Mouse (Mus musculus) midbrain, embryonic 11.5 days (tissue): ENCODE data around the gene Grrp1. TPM values are rescaled to one million over a fixed set of nuclear protein-coding genes. Genes with fewer than 3 reads are reported as not detected.

Experiments
- ATAC-seq: fragments of 200-750 bp; cut with Nextera tagmentation; 2 replicates; pipeline ENCODE4 v1.8.0; 2017; ENCODE audit warnings: moderate TSS enrichment, moderate library complexity; ENCODE audit not compliant: low FRiP score
- DNase-seq: peaks from one replicate; pipeline ENCODE4 v3.0.0; 2015; ENCODE audit warnings: low spot score; ENCODE audit errors: missing footprints
- H3K27ac ChIP-seq: fragments of 300-500 bp; sonication (generic); 2 replicates; pipeline ENCODE4 v1.5.1; 2014; ENCODE audit warnings: low read depth, low read length
- H3K27me3 ChIP-seq: fragments of 300-500 bp; sonication (generic); 2 replicates; pipeline ENCODE4 v1.6.1; 2014; ENCODE audit warnings: mild to moderate bottlenecking, low read length, moderate library complexity, mixed read lengths; ENCODE audit not compliant: control insufficient read depth, insufficient read depth
- H3K36me3 ChIP-seq: fragments of 300-500 bp; sonication (generic); 2 replicates; pipeline ENCODE4 v1.6.1; 2014; ENCODE audit warnings: mild to moderate bottlenecking, low read length, moderate library complexity, mixed read lengths; ENCODE audit not compliant: control insufficient read depth, insufficient read depth
- H3K4me1 ChIP-seq: fragments of 300-500 bp; sonication (generic); 2 replicates; pipeline ENCODE4 v1.6.1; 2014; ENCODE audit warnings: low read length; ENCODE audit not compliant: control insufficient read depth, insufficient read depth
- H3K4me2 ChIP-seq: fragments of 300-500 bp; sonication (generic); 2 replicates; pipeline ENCODE4 v1.6.1; 2014; ENCODE audit warnings: mild to moderate bottlenecking, moderate library complexity
- H3K4me3 ChIP-seq: fragments of 300-500 bp; sonication (generic); 2 replicates; pipeline ENCODE4 v1.5.1; 2014; ENCODE audit warnings: low read depth, low read length
- H3K9ac ChIP-seq: fragments of 300-500 bp; sonication (generic); 2 replicates; pipeline ENCODE4 v1.6.1; 2014; ENCODE audit warnings: low read length
- H3K9me3 ChIP-seq: fragments of 300-500 bp; sonication (generic); 2 replicates; pipeline ENCODE4 v1.6.1; 2016; ENCODE audit warnings: low read length; ENCODE audit not compliant: control insufficient read depth
- WGBS: fragments of 180-500 bp; shearing (Covaris S2); extraction: QIAGEN DNeasy Blood & Tissue Kit; methylation state at CpG from one replicate; pipeline ENCODE4 v1.1.7; 2014; 5-methylcytosine and 5-hydroxymethylcytosine counted together
- polyA plus RNA-seq: library from polyadenylated mRNA; unstranded; fragments of >200 nt; fragmentation: Nextera tagmentation; extraction: Ambion mirVana; gene quantifications from 2 replicates; pipeline ENCODE4 v1.2.1, GENCODE M21; 2014

Gene Grrp1
- polyA plus RNA-seq, 1 experiment from 2014 or later: 5.1 TPM

GRCm38 (mm10) chr4:134238279-134238651, 15.6 kb downstream of the Grrp1 start, which contains the start of gene Cnksr1:
TSS of gene Cnksr1 (minus strand) at chr4:134238399.
- Histone ChIP-seq H3K9me3 (no peaks in the 10 kb centered on the region), H3K9ac (no peak within 1 kb of the TSS), H3K4me2 (no peak within 1 kb of the TSS), H3K4me1 (no peaks in the 10 kb centered on the region), H3K27me3 (peaks cover 7% of the 10 kb centered on the region; the same call in 1 of the 2 replicates), H3K36me3 (no peaks in the 10 kb centered on the region), H3K27ac (no peak within 1 kb of the TSS), H3K4me3 (no peak within 1 kb of the TSS)
- ATAC-seq (no peak), DNase-seq (no peak)
- 3% methylated on average over 18 of the region's 18 CpGs for WGBS

GRCm38 (mm10) chr4:134237582-134238278, 16.2 kb downstream of the Grrp1 start:
- WGBS: 25% methylated on average over 19 of the region's 19 CpGs
- no peaks in the 10 kb centered on the region for H3K4me1 ChIP-seq
- no peak overlapping the region for H3K9ac ChIP-seq
- DNase-seq (no peak), ATAC-seq (no peak)
- H3K27ac ChIP-seq: no peak overlapping the region
- peaks cover 7% of the 10 kb centered on the region; the same call in 1 of the 2 replicates for H3K27me3 ChIP-seq
- H3K9me3 ChIP-seq: no peaks in the 10 kb centered on the region
- H3K36me3 ChIP-seq: no peaks in the 10 kb centered on the region
- H3K4me2 ChIP-seq: no peak overlapping the region
- H3K4me3 ChIP-seq: no peak overlapping the region

GRCm38 (mm10) chr4:134234876-134235275, 19.0 kb downstream of the Grrp1 start:
- H3K36me3 ChIP-seq: no peaks in the 10 kb centered on the region
- peaks cover 7% of the 10 kb centered on the region; the same call in 1 of the 2 replicates for H3K27me3 ChIP-seq
- no peak for ATAC-seq
- no peak for DNase-seq
- H3K4me1 ChIP-seq: no peaks in the 10 kb centered on the region
- H3K9ac ChIP-seq: no peak overlapping the region
- H3K4me3 ChIP-seq: no peak overlapping the region
- no peak overlapping the region for H3K4me2 ChIP-seq
- H3K9me3 ChIP-seq: no peaks in the 10 kb centered on the region
- H3K27ac ChIP-seq: no peak overlapping the region
- WGBS: 81% methylated on average over 5 of the region's 5 CpGs

- no peak for ATAC-seq
- no peak overlapping the region for H3K9ac ChIP-seq
- no peaks in the 10 kb centered on the region for H3K9me3 ChIP-seq
- no peak overlapping the region for H3K4me3 ChIP-seq
- no peak overlapping the region for H3K4me2 ChIP-seq
- no peaks in the 10 kb centered on the region for H3K36me3 ChIP-seq
- no peak for DNase-seq
- no peak overlapping the region for H3K27ac ChIP-seq
- 40% methylated on average over 8 of the region's 8 CpGs for WGBS
- no peaks in the 10 kb centered on the region for H3K4me1 ChIP-seq
- H3K27me3 ChIP-seq: no peaks in the 10 kb centered on the region
Measured at GRCm38 (mm10) chr4:134230431-134230830, 23.5 kb downstream of the Grrp1 start.

- Histone ChIP-seq H3K27me3 (no peaks in the 10 kb centered on the region), H3K9me3 (no peaks in the 10 kb centered on the region), H3K9ac (no peak within 1 kb of the TSS), H3K27ac (no peak within 1 kb of the TSS), H3K36me3 (no peaks in the 10 kb centered on the region), H3K4me3 (no peak within 1 kb of the TSS), H3K4me2 (no peak within 1 kb of the TSS), H3K4me1 (no peaks in the 10 kb centered on the region)
- WGBS: 69% methylated on average over 8 of the region's 8 CpGs
- ATAC-seq (no peak), DNase-seq (no peak)
Measured at GRCm38 (mm10) chr4:134227194-134227593, 26.7 kb downstream of the Grrp1 start, which contains the start of gene Catsper4. TSS of gene Catsper4 (minus strand) at chr4:134227383.

- 70% methylated on average over 11 of the region's 11 CpGs for WGBS
- ATAC-seq: no peak
- Histone ChIP-seq H3K27ac (no peak overlapping the region), H3K9me3 (no peaks in the 10 kb centered on the region), H3K36me3 (no peaks in the 10 kb centered on the region), H3K4me2 (no peak overlapping the region), H3K4me3 (no peak overlapping the region), H3K4me1 (no peaks in the 10 kb centered on the region), H3K9ac (no peak overlapping the region), H3K27me3 (no peaks in the 10 kb centered on the region)
- no peak for DNase-seq
Measured at GRCm38 (mm10) chr4:134222793-134223600, 30.9 kb downstream of the Grrp1 start.

GRCm38 (mm10) chr4:134206488-134207053, 47.3 kb downstream of the Grrp1 start:
- no peak overlapping the region for H3K4me3 ChIP-seq
- no peak for ATAC-seq
- H3K27me3 ChIP-seq: no peaks in the 10 kb centered on the region
- WGBS: 69% methylated on average over 6 of the region's 6 CpGs
- H3K9me3 ChIP-seq: no peaks in the 10 kb centered on the region
- H3K9ac ChIP-seq: no peak overlapping the region
- no peak overlapping the region for H3K27ac ChIP-seq
- no peaks in the 10 kb centered on the region for H3K4me1 ChIP-seq
- H3K4me2 ChIP-seq: no peak overlapping the region
- no peaks in the 10 kb centered on the region for H3K36me3 ChIP-seq
- DNase-seq: no peak

- no peak for ATAC-seq
- WGBS: 94% methylated on average over 17 of the region's 17 CpGs
- H3K4me1 ChIP-seq: no peaks in the 10 kb centered on the region
Measured at GRCm38 (mm10) chr4:134203340-134203896, 50.5 kb downstream of the Grrp1 start.

More at GRCm38 (mm10) chr4:134203340-134203896, 50.5 kb downstream of the Grrp1 start:
- no peaks in the 10 kb centered on the region for H3K36me3 ChIP-seq
- no peak for DNase-seq
- H3K9ac ChIP-seq: no peak overlapping the region
- H3K27me3 ChIP-seq: no peaks in the 10 kb centered on the region
- no peak overlapping the region for H3K4me2 ChIP-seq
- H3K27ac ChIP-seq: no peak overlapping the region
- H3K4me3 ChIP-seq: no peak overlapping the region
- no peaks in the 10 kb centered on the region for H3K9me3 ChIP-seq
